Mouse (Mus musculus) heart, postnatal 0 days (tissue): ENCODE data around the gene Pdlim4.

Experiments used
- CTCF ChIP-seq: IDR thresholded peaks from 2 replicates; pipeline ENCODE4 v1.5.1; 2016; ENCODE audit warnings: antibody characterized with exemption, control low read depth, low read depth
- EP300 ChIP-seq: IDR thresholded peaks from 2 replicates; pipeline ENCODE4 v1.6.1; 2016; ENCODE audit warnings: antibody characterized with exemption, low read depth

- TF ChIP-seq CTCF (no peak), EP300 (no peak)
Observed at GRCm38 (mm10) chr11:54111291-54111690, 42.5 kb upstream of the Pdlim4 start.
